Mouse (Mus musculus) midbrain, embryonic 12.5 days (tissue): Measurements from ENCODE around the gene Bmyc. TPM values are rescaled to one million over a fixed set of nuclear protein-coding genes. Genes with fewer than 3 reads are reported as not detected.
"Not testable (repeated sequence)": the region's sequence is repeated elsewhere in the genome, so short reads cannot be mapped to it uniquely, and the experiment has no call there.

Experiments used
- ATAC-seq: fragments of 200-750 bp; cut with Nextera tagmentation; 2 replicates; pipeline ENCODE4 v1.8.0; 2017; ENCODE audit warnings: low read depth, moderate TSS enrichment, moderate library complexity; ENCODE audit not compliant: low FRiP score
- H3K27ac ChIP-seq: fragments of 300-500 bp; sonication (generic); replicated peaks from 2 replicates; pipeline ENCODE4 v1.5.1; 2016; ENCODE audit warnings: mild to moderate bottlenecking
- H3K27me3 ChIP-seq: fragments of 300-500 bp; sonication (generic); 2 replicates; pipeline ENCODE4 v1.6.1; 2016; ENCODE audit warnings: mild to moderate bottlenecking
- H3K36me3 ChIP-seq: fragments of 300-500 bp; sonication (generic); 2 replicates; pipeline ENCODE4 v1.6.1; 2016
- H3K4me1 ChIP-seq: fragments of 300-500 bp; sonication (generic); 2 replicates; pipeline ENCODE4 v1.6.1; 2016
- H3K4me2 ChIP-seq: fragments of 300-500 bp; sonication (generic); replicated peaks from 2 replicates; pipeline ENCODE4 v1.6.1; 2016; ENCODE audit warnings: mild to moderate bottlenecking, moderate library complexity
- H3K4me3 ChIP-seq: fragments of 300-500 bp; sonication (generic); 2 replicates; pipeline ENCODE4 v1.5.1; 2016; ENCODE audit warnings: mild to moderate bottlenecking
- H3K9ac ChIP-seq: fragments of 300-500 bp; sonication (generic); replicated peaks from 2 replicates; pipeline ENCODE4 v1.6.1; 2016; ENCODE audit warnings: mild to moderate bottlenecking, moderate library complexity
- H3K9me3 ChIP-seq: fragments of 300-500 bp; sonication (generic); 2 replicates; pipeline ENCODE4 v1.6.1; 2016; ENCODE audit warnings: mild to moderate bottlenecking
- WGBS: fragments of 180-500 bp; shearing (Covaris S2); methylation state at CpG from one replicate; pipeline ENCODE4 v1.1.7; 2016; 5-methylcytosine and 5-hydroxymethylcytosine counted together
- polyA plus RNA-seq: library from polyadenylated mRNA; unstranded; fragments of >200 nt; fragmentation: Nextera tagmentation; extraction: Ambion mirVana; gene quantifications from 2 replicates; pipeline ENCODE4 v1.2.1, GENCODE M21; 2016

Gene Bmyc
- polyA plus RNA-seq, 1 experiment from 2014 or later = 76.1 TPM

DNA sequence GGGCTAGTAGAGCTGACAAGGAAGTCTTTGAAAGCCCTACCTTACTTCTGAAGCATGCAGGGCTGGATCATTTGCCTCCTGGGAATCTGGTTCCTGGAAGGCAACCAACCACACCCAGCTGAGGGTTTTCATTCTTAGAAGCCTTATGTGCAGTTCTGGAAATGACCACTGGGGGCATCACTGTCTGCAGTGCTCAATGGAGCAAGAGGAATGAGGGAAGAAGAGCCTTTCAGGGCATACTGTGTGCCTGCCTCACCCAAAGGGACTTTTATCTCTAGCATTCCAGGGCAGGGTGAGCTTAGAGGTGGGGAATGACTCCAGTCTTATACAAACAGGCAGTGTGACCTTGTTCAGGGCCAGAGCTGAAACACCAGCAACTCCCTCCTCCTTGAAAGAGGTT lies 11.9 kb upstream of the Bmyc start:
- Histone ChIP-seq H3K27me3 (no peaks in the 10 kb centered on the region), H3K9ac (no peak overlapping the region), H3K4me2 (no peak overlapping the region), H3K4me1 (no peaks in the 10 kb centered on the region), H3K9me3 (no peaks in the 10 kb centered on the region), H3K36me3 (no peaks in the 10 kb centered on the region), H3K27ac (no peak overlapping the region), H3K4me3 (no peak overlapping the region)
- ATAC-seq = no peak

GRCm38 (mm10) chr2:25696951-25697350 lies 9.6 kb upstream of the Bmyc start:
- no peak overlapping the region for H3K9ac ChIP-seq
- WGBS = 73% methylated on average over 4 of the region's 4 CpGs
- ATAC-seq = no peak

DNA sequence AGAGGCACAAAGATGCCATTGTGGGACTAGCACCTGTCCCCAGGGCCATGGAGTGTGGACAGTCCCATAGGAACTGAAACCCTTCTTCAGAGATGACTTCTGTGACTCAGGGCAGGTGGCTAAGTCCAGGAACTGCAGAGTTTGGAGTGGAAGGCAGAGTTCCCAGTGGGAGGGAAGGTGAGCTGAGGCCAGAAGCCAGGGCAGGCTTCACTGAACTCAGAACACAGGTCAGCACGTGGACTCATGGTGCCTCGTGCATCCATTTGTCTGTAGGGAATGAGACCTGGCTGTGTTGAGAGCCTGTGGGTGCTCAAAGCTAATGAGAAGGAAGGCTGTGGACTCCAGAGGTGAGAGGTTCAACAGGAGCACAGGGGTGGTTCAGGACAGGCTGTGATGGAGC lies 7.8 kb upstream of the Bmyc start:
- no peak overlapping the region for H3K4me2 ChIP-seq
- no peaks in the 10 kb centered on the region for H3K9me3 ChIP-seq
- ATAC-seq = no peak
- no peaks in the 10 kb centered on the region for H3K4me1 ChIP-seq
- H3K4me3 ChIP-seq = no peak overlapping the region
- no peaks in the 10 kb centered on the region for H3K36me3 ChIP-seq
- no peaks in the 10 kb centered on the region for H3K27me3 ChIP-seq
- H3K27ac ChIP-seq = no peak overlapping the region
- WGBS = 87% methylated on average over 2 of the region's 2 CpGs
- H3K9ac ChIP-seq = no peak overlapping the region

More at GRCm38 (mm10) chr2:25696951-25697350, 9.6 kb upstream of the Bmyc start:
- no peaks in the 10 kb centered on the region for H3K9me3 ChIP-seq
- H3K27me3 ChIP-seq = no peaks in the 10 kb centered on the region
- H3K27ac ChIP-seq = no peak overlapping the region
- no peaks in the 10 kb centered on the region for H3K36me3 ChIP-seq
- H3K4me2 ChIP-seq = no peak overlapping the region
- H3K4me1 ChIP-seq = no peaks in the 10 kb centered on the region
- H3K4me3 ChIP-seq = no peak overlapping the region

GRCm38 (mm10) chr2:25699743-25700142 lies 6.8 kb upstream of the Bmyc start, which contains the start of gene Obp2a:
TSS of gene Obp2a (plus strand) at chr2:25700043.
- 75% methylated on average over 3 of the region's 3 CpGs for WGBS
- H3K9ac ChIP-seq, H3K4me3 ChIP-seq, ATAC-seq, H3K27me3 ChIP-seq, H3K4me1 ChIP-seq, H3K36me3 ChIP-seq, H3K4me2 ChIP-seq, H3K9me3 ChIP-seq, H3K27ac ChIP-seq: not testable (repeated sequence)

DNA sequence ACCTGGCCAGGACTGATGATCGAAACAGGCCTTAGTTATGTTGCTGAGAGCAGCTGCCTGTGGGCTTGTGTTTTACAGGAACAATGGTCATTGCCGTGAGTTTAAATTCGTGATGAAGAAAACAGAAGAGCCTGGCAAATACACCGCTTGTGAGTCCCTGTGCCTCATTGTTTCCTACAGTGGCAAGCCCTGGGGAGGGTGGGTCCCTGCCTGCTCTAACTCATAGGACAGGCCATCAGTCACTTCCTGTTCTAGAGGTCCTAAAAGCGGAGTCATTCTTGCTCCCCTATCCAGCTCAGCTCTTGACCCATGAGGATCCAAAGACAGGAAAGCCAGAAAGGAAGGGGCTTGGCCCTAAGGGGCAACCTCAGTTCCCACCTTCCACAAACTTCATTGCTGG lies 5.5 kb upstream of the Bmyc start:
- no peaks in the 10 kb centered on the region for H3K36me3 ChIP-seq
- no peak for ATAC-seq
- no peak overlapping the region for H3K9ac ChIP-seq
- no peaks in the 10 kb centered on the region for H3K9me3 ChIP-seq
- no peaks in the 10 kb centered on the region for H3K4me1 ChIP-seq
- 90% methylated on average over 5 of the region's 5 CpGs for WGBS
- H3K4me2 ChIP-seq = no peak overlapping the region
- H3K4me3 ChIP-seq = no peak overlapping the region
- H3K27me3 ChIP-seq = no peaks in the 10 kb centered on the region
- H3K27ac ChIP-seq = no peak overlapping the region

GRCm38 (mm10) chr2:25703706-25704105 lies 2.8 kb upstream of the Bmyc start:
- H3K27ac ChIP-seq = no peak overlapping the region
- H3K27me3 ChIP-seq = no peaks in the 10 kb centered on the region
- no peak overlapping the region for H3K4me3 ChIP-seq
- peaks cover 9% of the 10 kb centered on the region for H3K4me1 ChIP-seq
- H3K4me2 ChIP-seq = no peak overlapping the region
- H3K9ac ChIP-seq = no peak overlapping the region
- no peaks in the 10 kb centered on the region for H3K36me3 ChIP-seq
- 87% methylated on average over 4 of the region's 4 CpGs for WGBS
- H3K9me3 ChIP-seq = no peaks in the 10 kb centered on the region
- ATAC-seq = no peak

GRCm38 (mm10) chr2:25708121-25708520 lies 1.6 kb downstream of the Bmyc start:
- no peak overlapping the region for H3K9ac ChIP-seq
- ATAC-seq = no peak
- H3K27me3 ChIP-seq = no peaks in the 10 kb centered on the region
- peaks cover 10% of the 10 kb centered on the region for H3K4me1 ChIP-seq
- H3K4me3 ChIP-seq = no peak overlapping the region
- 80% methylated on average over 2 of the region's 2 CpGs for WGBS
- H3K27ac ChIP-seq = no peak overlapping the region
- no peaks in the 10 kb centered on the region for H3K9me3 ChIP-seq
- no peaks in the 10 kb centered on the region for H3K36me3 ChIP-seq
- 0 out of 2 replicates have a peak overlapping the region, but pooled peaks have one; percentile 21 for H3K4me2 ChIP-seq

DNA sequence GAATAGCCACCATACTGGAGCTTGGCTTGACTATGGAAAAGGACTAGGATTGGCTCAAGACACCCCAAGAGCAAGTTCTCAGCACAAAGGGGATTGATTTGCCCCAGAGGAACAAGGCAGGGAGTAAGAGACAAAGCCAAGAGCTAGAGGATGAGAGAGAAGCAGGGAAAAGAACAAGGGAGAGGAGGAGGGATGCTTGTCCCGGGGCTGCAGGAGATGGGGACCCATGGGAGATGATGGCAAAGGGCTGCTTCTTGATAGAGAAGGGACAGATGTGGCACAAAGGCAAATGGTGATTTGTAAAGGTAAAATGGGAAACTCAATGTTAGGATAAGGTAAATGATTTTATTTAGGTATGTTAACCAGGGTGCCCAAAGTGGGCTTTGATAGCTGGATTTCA lies 2.5 kb downstream of the Bmyc start:
- not testable (repeated sequence) for ATAC-seq
- 96% methylated on average over 1 of the region's 1 CpGs for WGBS

GRCm38 (mm10) chr2:25709791-25710190 lies 3.3 kb downstream of the Bmyc start:
- H3K4me2 ChIP-seq, ATAC-seq, H3K4me3 ChIP-seq, H3K27me3 ChIP-seq, H3K9me3 ChIP-seq, H3K27ac ChIP-seq, H3K9ac ChIP-seq, H3K36me3 ChIP-seq: not testable (repeated sequence)
- WGBS = 81% methylated on average over 2 of the region's 2 CpGs
- peaks cover 10% of the 10 kb centered on the region for H3K4me1 ChIP-seq

More for the DNA sequence above, 2.5 kb downstream of the Bmyc start:
- peaks cover 10% of the 10 kb centered on the region for H3K4me1 ChIP-seq
- H3K36me3 ChIP-seq, H3K4me3 ChIP-seq, H3K4me2 ChIP-seq, H3K27ac ChIP-seq, H3K27me3 ChIP-seq, H3K9me3 ChIP-seq, H3K9ac ChIP-seq: not testable (repeated sequence)

GRCm38 (mm10) chr2:25711641-25712040 lies 5.1 kb downstream of the Bmyc start:
- H3K27ac ChIP-seq, H3K36me3 ChIP-seq, H3K9ac ChIP-seq, ATAC-seq, H3K9me3 ChIP-seq, H3K4me2 ChIP-seq, H3K4me3 ChIP-seq, H3K27me3 ChIP-seq: not testable (repeated sequence)
- peaks cover 10% of the 10 kb centered on the region for H3K4me1 ChIP-seq
- 36% methylated on average over 3 of the region's 3 CpGs for WGBS

GRCm38 (mm10) chr2:25717222-25717621 lies 10.7 kb downstream of the Bmyc start:
- no peak for ATAC-seq
- Histone ChIP-seq H3K9me3 (no peaks in the 10 kb centered on the region), H3K4me3 (no peak overlapping the region), H3K27me3 (no peaks in the 10 kb centered on the region), H3K36me3 (no peaks in the 10 kb centered on the region), H3K4me2 (no peak overlapping the region), H3K4me1 (no peaks in the 10 kb centered on the region), H3K9ac (no peak overlapping the region), H3K27ac (no peak overlapping the region)

- no peak for ATAC-seq
These were observed 26.8 kb downstream of the Bmyc start for GRCm38 (mm10) chr2:25733199-25733930.

GRCm38 (mm10) chr2:25736709-25737108 lies 30.2 kb downstream of the Bmyc start, which contains the start of gene Obp2b:
TSS of gene Obp2b (plus strand) at chr2:25737009.
- not testable (repeated sequence) for H3K9me3 ChIP-seq, H3K36me3 ChIP-seq, H3K4me1 ChIP-seq, H3K27me3 ChIP-seq, H3K27ac ChIP-seq, H3K4me2 ChIP-seq, H3K9ac ChIP-seq, H3K4me3 ChIP-seq, ATAC-seq
- 84% methylated on average over 3 of the region's 3 CpGs for WGBS

More at GRCm38 (mm10) chr2:25733199-25733930, 26.8 kb downstream of the Bmyc start:
- no peak overlapping the region for H3K4me3 ChIP-seq
- H3K9ac ChIP-seq = no peak overlapping the region
- 74% methylated on average over 2 of the region's 2 CpGs for WGBS
- no peaks in the 10 kb centered on the region for H3K27me3 ChIP-seq
- no peaks in the 10 kb centered on the region for H3K36me3 ChIP-seq
- H3K4me1 ChIP-seq = no peaks in the 10 kb centered on the region
- H3K4me2 ChIP-seq = no peak overlapping the region
- 0 out of 2 replicates have a peak, but pooled peaks cover 8% of the 10 kb centered on the region for H3K9me3 ChIP-seq
- no peak overlapping the region for H3K27ac ChIP-seq
